Mouse (Mus musculus): ENCODE results near the gene Pglyrp2. TPM values are rescaled to one million over a fixed set of nuclear protein-coding genes. Genes with fewer than 3 reads are reported as not detected.

Gene Pglyrp2
- 0.46 TPM for polyA plus RNA-seq (2015; fragmentation: Illumina TruSeq; extraction: RNeasy Lipid Tissue Mini Kit (QIAGEN cat#74804); ENCODE audit: insufficient read depth, low read depth, low replicate concordance)

GRCm38 (mm10) chr17:32424034-32424433, at the start of gene Pglyrp2:
Gene Pglyrp2, minus strand, starts transcription at chr17:32424167.

GRCm38 (mm10) chr17:32452482-32452881, 28.5 kb upstream of the Pglyrp2 start, which contains the start of gene Cyp4f39:
Gene Cyp4f39, plus strand, starts transcription at chr17:32452723.

GRCm38 (mm10) chr17:32403417-32403816, 20.6 kb downstream of the Pglyrp2 start, which contains the start of gene Rasal3:
Gene Rasal3, minus strand, starts transcription at chr17:32403583.

GRCm38 (mm10) chr17:32389101-32389659, 34.8 kb downstream of the Pglyrp2 start, which contains the start of gene Wiz:
Gene Wiz, minus strand, starts transcription at chr17:32389439.

Other genes starting within 250 kb of the Pglyrp2 start
- 1.5 TPM for gene Ephx3, start 234.6 kb downstream of the Pglyrp2 start, polyA plus RNA-seq (2015; fragmentation: Illumina TruSeq; extraction: RNeasy Lipid Tissue Mini Kit (QIAGEN cat#74804); ENCODE audit: insufficient read depth, low read depth, low replicate concordance)
- gene Brd4, start 139.4 kb downstream of the Pglyrp2 start, polyA plus RNA-seq (2015; fragmentation: Illumina TruSeq; extraction: RNeasy Lipid Tissue Mini Kit (QIAGEN cat#74804); ENCODE audit: insufficient read depth, low read depth, low replicate concordance) = 15.1 TPM
- gene Akap8, start 102.9 kb downstream of the Pglyrp2 start, polyA plus RNA-seq (2015; fragmentation: Illumina TruSeq; extraction: RNeasy Lipid Tissue Mini Kit (QIAGEN cat#74804); ENCODE audit: insufficient read depth, low read depth, low replicate concordance) = 28.3 TPM
- 90.0 TPM for gene Akap8l, start 73.6 kb downstream of the Pglyrp2 start, polyA plus RNA-seq (2015; fragmentation: Illumina TruSeq; extraction: RNeasy Lipid Tissue Mini Kit (QIAGEN cat#74804); ENCODE audit: insufficient read depth, low read depth, low replicate concordance)
- 8.1 TPM for gene Wiz, start 34.7 kb downstream of the Pglyrp2 start, polyA plus RNA-seq (2015; fragmentation: Illumina TruSeq; extraction: RNeasy Lipid Tissue Mini Kit (QIAGEN cat#74804); ENCODE audit: insufficient read depth, low read depth, low replicate concordance)
- 1.8 TPM for gene Rasal3, start 20.6 kb downstream of the Pglyrp2 start, polyA plus RNA-seq (2015; fragmentation: Illumina TruSeq; extraction: RNeasy Lipid Tissue Mini Kit (QIAGEN cat#74804); ENCODE audit: insufficient read depth, low read depth, low replicate concordance)
- gene Cyp4f39, start 28.6 kb upstream of the Pglyrp2 start, polyA plus RNA-seq (2015; fragmentation: Illumina TruSeq; extraction: RNeasy Lipid Tissue Mini Kit (QIAGEN cat#74804); ENCODE audit: insufficient read depth, low read depth, low replicate concordance) = 1.4 TPM
- gene Cyp4f17, start 81.9 kb upstream of the Pglyrp2 start, polyA plus RNA-seq (2015; fragmentation: Illumina TruSeq; extraction: RNeasy Lipid Tissue Mini Kit (QIAGEN cat#74804); ENCODE audit: insufficient read depth, low read depth, low replicate concordance) = 4.9 TPM
- 2.2 TPM for gene Cyp4f16, start 112.4 kb upstream of the Pglyrp2 start, polyA plus RNA-seq (2015; fragmentation: Illumina TruSeq; extraction: RNeasy Lipid Tissue Mini Kit (QIAGEN cat#74804); ENCODE audit: insufficient read depth, low read depth, low replicate concordance)
- not detected for gene Cyp4f37, start 197.1 kb upstream of the Pglyrp2 start, polyA plus RNA-seq (2015; fragmentation: Illumina TruSeq; extraction: RNeasy Lipid Tissue Mini Kit (QIAGEN cat#74804); ENCODE audit: insufficient read depth, low read depth, low replicate concordance)
- gene Cyp4f40, start 234.7 kb upstream of the Pglyrp2 start, polyA plus RNA-seq (2015; fragmentation: Illumina TruSeq; extraction: RNeasy Lipid Tissue Mini Kit (QIAGEN cat#74804); ENCODE audit: insufficient read depth, low read depth, low replicate concordance) = not detected